Mouse (Mus musculus) embryonic facial prominence, embryonic 11.5 days (tissue): ENCODE measurements around the gene Fxyd1. TPM values are rescaled to one million over a fixed set of nuclear protein-coding genes. Genes with fewer than 3 reads are reported as not detected.

ENCODE experiments used
- ATAC-seq: fragments of 200-750 bp; cut with Nextera tagmentation; replicated peaks from 2 replicates; pipeline ENCODE4 v1.8.0; 2017; ENCODE audit warnings: low read depth; ENCODE audit not compliant: insufficient number of reproducible peaks, low FRiP score, low TSS enrichment
- DNase-seq: peaks from one replicate; pipeline ENCODE4 v3.0.0-alpha.2; 2015; ENCODE audit warnings: low spot score
- H3K27ac ChIP-seq: fragments of 300-500 bp; sonication (generic); replicated peaks from 2 replicates; pipeline ENCODE4 v1.5.1; 2014; ENCODE audit warnings: mild to moderate bottlenecking, low read depth, low read length, control low read depth
- H3K27me3 ChIP-seq: fragments of 300-500 bp; sonication (generic); 2 replicates; pipeline ENCODE4 v1.6.1; 2014; ENCODE audit warnings: mild to moderate bottlenecking, low read length, moderate library complexity, mixed read lengths; ENCODE audit not compliant: control insufficient read depth, insufficient read depth
- H3K36me3 ChIP-seq: fragments of 300-500 bp; sonication (generic); replicated peaks from 2 replicates; pipeline ENCODE4 v1.6.1; 2014; ENCODE audit warnings: low read depth, mild to moderate bottlenecking, low read length, moderate library complexity, mixed read lengths; ENCODE audit not compliant: control insufficient read depth, insufficient read depth
- H3K4me1 ChIP-seq: fragments of 300-500 bp; sonication (generic); 2 replicates; pipeline ENCODE4 v1.6.1; 2014; ENCODE audit warnings: low read length, mixed read lengths; ENCODE audit not compliant: control insufficient read depth, insufficient read depth
- H3K4me2 ChIP-seq: fragments of 300-500 bp; sonication (generic); 2 replicates; pipeline ENCODE4 v1.6.1; 2014; ENCODE audit warnings: low read depth, mild to moderate bottlenecking, control low read depth, low read length, moderate library complexity
- H3K4me3 ChIP-seq: fragments of 300-500 bp; sonication (generic); 2 replicates; pipeline ENCODE4 v1.5.1; 2014; ENCODE audit warnings: low read depth, low read length, control low read depth
- H3K9ac ChIP-seq: fragments of 300-500 bp; sonication (generic); replicated peaks from 2 replicates; pipeline ENCODE4 v1.6.1; 2014; ENCODE audit warnings: mild to moderate bottlenecking, control low read depth, low read length
- H3K9me3 ChIP-seq: fragments of 300-500 bp; sonication (generic); replicated peaks from 2 replicates; pipeline ENCODE4 v1.6.1; 2016; ENCODE audit warnings: mild to moderate bottlenecking, low read length, inconsistent platforms, mixed read lengths; ENCODE audit not compliant: control insufficient read depth
- WGBS: fragments of 180-500 bp; shearing (Covaris S2); extraction: QIAGEN DNeasy Blood & Tissue Kit; methylation state at CpG from one replicate; pipeline ENCODE4 v1.1.7; 2014; 5-methylcytosine and 5-hydroxymethylcytosine counted together
- microRNA-seq: library from miRNA; unstranded; fragments of <30 nt; microRNA quantifications from one replicate; pipeline ENCODE4, GENCODE M21; 2016; ENCODE audit warnings: borderline number of aligned reads
- polyA plus RNA-seq: library from polyadenylated mRNA; unstranded; fragments of >200 nt; fragmentation: Nextera tagmentation; extraction: Ambion mirVana; gene quantifications from 2 replicates; pipeline ENCODE4 v1.2.1, GENCODE M21; 2014

Fxyd1 gene
- polyA plus RNA-seq, 1 experiment from 2014 or later, result 12.0 TPM

GRCm38 (mm10) chr7:31017104-31017901, 39.7 kb downstream of the Fxyd1 start:
- Histone ChIP-seq H3K9ac (no peak overlapping the region), H3K27ac (no peak overlapping the region), H3K4me1 (no peaks in the 10 kb centered on the region), H3K27me3 (no peaks in the 10 kb centered on the region), H3K4me3 (no peak overlapping the region), H3K9me3 (no peaks in the 10 kb centered on the region), H3K4me2 (no peak overlapping the region), H3K36me3 (no peaks in the 10 kb centered on the region)
- DNase-seq (peak; percentile 52), ATAC-seq (peak; percentile 56; the same call in 1 of the 2 replicates)
- WGBS, result 55% methylated on average over 10 of the region's 10 CpGs

DNA sequence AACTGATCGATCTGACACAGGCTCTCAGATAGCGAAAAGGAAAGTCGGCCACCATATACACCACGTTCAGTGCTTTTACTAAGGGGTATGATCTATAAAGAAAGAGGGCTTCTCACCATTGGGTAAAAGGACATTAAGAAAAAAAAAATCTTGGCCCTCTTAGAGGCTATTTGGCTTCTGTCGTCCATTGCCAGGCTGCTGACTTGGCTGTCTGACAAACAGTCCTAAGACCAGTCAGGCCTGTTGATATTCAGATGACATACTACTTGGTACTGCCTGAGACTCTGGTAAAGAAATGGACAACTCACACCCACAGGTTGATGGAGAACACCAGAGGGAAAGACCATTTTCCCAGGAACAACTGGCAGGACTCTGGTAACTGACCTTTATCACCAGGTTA, 44.0 kb downstream of the Fxyd1 start:
- no peak overlapping the region for H3K4me3 ChIP-seq
- ATAC-seq, result no peak
- no peak overlapping the region for H3K4me2 ChIP-seq
- DNase-seq, result no peak
- no peaks in the 10 kb centered on the region for H3K36me3 ChIP-seq
- H3K4me1 ChIP-seq, result no peaks in the 10 kb centered on the region
- no peaks in the 10 kb centered on the region for H3K27me3 ChIP-seq
- no peaks in the 10 kb centered on the region for H3K9me3 ChIP-seq
- 88% methylated on average over 5 of the region's 5 CpGs for WGBS
- no peak overlapping the region for H3K27ac ChIP-seq
- no peak overlapping the region for H3K9ac ChIP-seq

GRCm38 (mm10) chr7:31008889-31009288, 48.1 kb downstream of the Fxyd1 start:
- DNase-seq (no peak), ATAC-seq (no peak)
- Histone ChIP-seq H3K9ac (no peak overlapping the region), H3K4me3 (no peak overlapping the region), H3K27ac (no peak overlapping the region), H3K27me3 (no peaks in the 10 kb centered on the region), H3K4me1 (no peaks in the 10 kb centered on the region), H3K36me3 (no peaks in the 10 kb centered on the region), H3K4me2 (no peak overlapping the region), H3K9me3 (no peaks in the 10 kb centered on the region)
- WGBS, result 76% methylated on average over 3 of the region's 3 CpGs

DNA sequence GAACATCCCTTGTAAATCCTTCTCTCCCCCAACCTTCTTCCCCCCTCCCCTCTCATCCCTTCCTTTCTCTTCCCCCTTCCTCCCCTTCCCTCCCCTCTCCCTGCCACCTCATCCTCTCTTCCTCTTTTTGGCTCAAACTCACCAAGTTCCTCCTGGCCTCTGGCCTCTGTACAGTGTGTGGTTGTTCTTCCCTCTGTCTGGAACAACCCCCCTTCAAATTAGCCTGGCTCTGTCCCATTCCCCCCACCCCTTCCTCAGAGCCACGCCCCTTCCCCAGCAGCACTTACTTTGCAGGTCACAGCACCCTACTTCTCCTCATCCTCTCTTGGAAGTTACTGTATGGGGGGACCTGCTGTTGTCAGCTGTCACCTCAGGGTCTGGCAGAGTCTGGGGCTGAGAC, 48.8 kb downstream of the Fxyd1 start:
- WGBS, result 56% methylated on average over 1 of the region's 1 CpGs
- H3K36me3 ChIP-seq, result no peaks in the 10 kb centered on the region

GRCm38 (mm10) chr7:31007775-31008174, 49.2 kb downstream of the Fxyd1 start:
- H3K36me3 ChIP-seq, result no peaks in the 10 kb centered on the region
- 93% methylated on average over 1 of the region's 1 CpGs for WGBS
- no peak for ATAC-seq

More for the DNA sequence above, 48.8 kb downstream of the Fxyd1 start:
- no peaks in the 10 kb centered on the region for H3K27me3 ChIP-seq
- no peaks in the 10 kb centered on the region for H3K9me3 ChIP-seq
- no peak overlapping the region for H3K4me2 ChIP-seq
- H3K27ac ChIP-seq, result no peak overlapping the region
- no peak for DNase-seq
- ATAC-seq, result no peak
- no peak overlapping the region for H3K9ac ChIP-seq
- no peak overlapping the region for H3K4me3 ChIP-seq
- H3K4me1 ChIP-seq, result no peaks in the 10 kb centered on the region

GRCm38 (mm10) chr7:31002650-31003049, 54.3 kb downstream of the Fxyd1 start:
- 71% methylated on average over 8 of the region's 8 CpGs for WGBS
- Histone ChIP-seq H3K27ac (no peak overlapping the region), H3K9ac (no peak overlapping the region), H3K36me3 (no peaks in the 10 kb centered on the region), H3K4me1 (no peaks in the 10 kb centered on the region; the same call in 1 of the 2 replicates), H3K4me2 (no peak overlapping the region), H3K4me3 (no peak overlapping the region), H3K9me3 (no peaks in the 10 kb centered on the region), H3K27me3 (no peaks in the 10 kb centered on the region)
- ATAC-seq (no peak), DNase-seq (no peak)

More at GRCm38 (mm10) chr7:31007775-31008174, 49.2 kb downstream of the Fxyd1 start:
- Histone ChIP-seq H3K9ac (no peak overlapping the region), H3K4me3 (no peak overlapping the region), H3K27me3 (no peaks in the 10 kb centered on the region), H3K4me1 (no peaks in the 10 kb centered on the region), H3K27ac (no peak overlapping the region), H3K9me3 (no peaks in the 10 kb centered on the region), H3K4me2 (no peak overlapping the region)
- no peak for DNase-seq

Small RNA genes within 50 kb of the gene (microRNA-seq; reads per million reads assigned to microRNA genes)
- gene Mir7050, result not detected

Other genes with a start within 250 kb of the Fxyd1 start
- not detected in 2 replicates for gene Ffar2, start 233.4 kb downstream of the Fxyd1 start, polyA plus RNA-seq
- not detected in 2 replicates for gene Ffar3, start 201.0 kb downstream of the Fxyd1 start, polyA plus RNA-seq
- gene Ffar1, start 195.6 kb downstream of the Fxyd1 start, polyA plus RNA-seq, result not detected in 2 replicates
- gene Cd22, start 176.9 kb downstream of the Fxyd1 start, polyA plus RNA-seq, result not detected in 2 replicates
- 0.17 and 0.42 TPM in 2 replicates for gene Mag, start 142.3 kb downstream of the Fxyd1 start, polyA plus RNA-seq
- gene Hamp2, start 132.5 kb downstream of the Fxyd1 start, polyA plus RNA-seq, result not detected in 2 replicates
- not detected in 2 replicates for gene Hamp, start 113.2 kb downstream of the Fxyd1 start, polyA plus RNA-seq
- 21.9 and 25.9 TPM in 2 replicates for gene Usf2, start 100.4 kb downstream of the Fxyd1 start, polyA plus RNA-seq
- 18.9 and 20.5 TPM in 2 replicates for gene Lsr, start 83.7 kb downstream of the Fxyd1 start, polyA plus RNA-seq
- 1.6 and 1.8 TPM in 2 replicates for gene Fam187b, start 83.4 kb downstream of the Fxyd1 start, polyA plus RNA-seq
- gene Fxyd5, start 14.7 kb downstream of the Fxyd1 start, polyA plus RNA-seq, result 10.3 and 12.5 TPM in 2 replicates
- gene Fxyd7, start 5.7 kb downstream of the Fxyd1 start, polyA plus RNA-seq, result 8.7 and 11.2 TPM in 2 replicates
- 1.2 and 1.5 TPM in 2 replicates for gene Lgi4, start 2.1 kb upstream of the Fxyd1 start, polyA plus RNA-seq
- gene Fxyd3, start 19.5 kb upstream of the Fxyd1 start, polyA plus RNA-seq, result 11.8 TPM in 2 replicates
- 2.2 and 3.6 TPM in 2 replicates for gene Hpn, start 58.1 kb upstream of the Fxyd1 start, polyA plus RNA-seq
- 0.81 and 0.96 TPM in 2 replicates for gene Scn1b, start 69.8 kb upstream of the Fxyd1 start, polyA plus RNA-seq
- gene Gramd1a, start 98.7 kb upstream of the Fxyd1 start, polyA plus RNA-seq, result 76.7 and 76.8 TPM in 2 replicates
- gene Scgb2b2, start 233.3 kb upstream of the Fxyd1 start, polyA plus RNA-seq, result not detected in 2 replicates
- gene Scgb1b2, start 234.6 kb upstream of the Fxyd1 start, polyA plus RNA-seq, result not detected in 2 replicates